Mouse (Mus musculus): ENCODE results near the gene Creld1.

GRCm38 (mm10) chr6:113487125-113487576 lies 4.1 kb downstream of the Creld1 start:
- TF ChIP-seq CTCF (IDR thresholded peaks at IDR 0.05; ENCODE audit: low read depth, low read length) (no peak), EP300 (IDR thresholded peaks at IDR 0.05; ENCODE audit: insufficient read depth, low read depth, low read length) (peak; percentile 76), POLR2A (IDR thresholded peaks at IDR 0.05; ENCODE audit: insufficient read depth, low read length) (no peak)

Data from ES-Bruce4 (cell line).